Mouse (Mus musculus): ENCODE measurements around the gene Adamts2. TPM values are rescaled to one million over a fixed set of nuclear protein-coding genes. Genes with fewer than 3 reads are reported as not detected.

Gene Adamts2
- polyA plus RNA-seq, 1 experiment: 2.9 TPM

DNA sequence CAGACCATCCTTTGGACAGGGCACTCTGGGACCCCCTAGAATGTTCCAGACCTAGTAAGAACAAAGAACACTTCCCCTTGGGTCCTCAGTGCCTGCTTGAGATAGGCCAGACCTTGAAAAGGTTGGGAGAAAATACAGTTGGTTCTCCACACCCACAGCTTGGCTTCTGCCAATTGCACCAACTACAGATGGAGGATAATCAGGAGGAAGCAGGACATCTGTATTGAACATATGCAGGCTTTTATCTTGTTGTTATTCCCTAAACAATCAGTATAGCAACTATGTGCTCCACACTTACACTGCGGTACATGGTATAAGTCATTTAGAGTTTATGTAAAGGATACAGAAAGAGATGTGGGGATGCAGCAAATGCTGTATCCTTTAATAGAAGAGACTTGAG, 169.1 kb downstream of the Adamts2 start:
- TF ChIP-seq CTCF (IDR thresholded peaks at IDR 0.05; ENCODE audit: control insufficient read depth, insufficient read depth, insufficient read length) (no peak), MYOD1 (IDR thresholded peaks at IDR 0.05; ENCODE audit: control insufficient read depth, insufficient read length, low read depth) (no peak), FOSL1 (IDR thresholded peaks at IDR 0.05; ENCODE audit: insufficient read depth, low read length, poor library complexity, severe bottlenecking) (no peak), MYOG (IDR thresholded peaks at IDR 0.05; ENCODE audit: control insufficient read depth, extremely low read depth, insufficient read length) (no peak), CEBPB (IDR thresholded peaks at IDR 0.05; ENCODE audit: low read depth) (no peak), MAX (IDR thresholded peaks at IDR 0.05) (no peak), USF1 (IDR thresholded peaks at IDR 0.05; ENCODE audit: low read depth) (no peak)
- Histone ChIP-seq H3K4me3 (ENCODE audit: insufficient read depth, poor library complexity, severe bottlenecking) (no peak overlapping the region), H3K27me3 (ENCODE audit: control insufficient read depth, insufficient read depth, insufficient read length) (no peaks in the 10 kb centered on the region), H3K79me3 (ENCODE audit: low read depth) (no peaks in the 10 kb centered on the region), H3K36me3 (ENCODE audit: control insufficient read depth, insufficient read depth) (no peaks in the 10 kb centered on the region), H3K79me2 (ENCODE audit: control insufficient read depth, insufficient read depth) (no peaks in the 10 kb centered on the region), H3ac (ENCODE audit: control insufficient read depth, insufficient read length, low read depth) (no peak overlapping the region)

DNA sequence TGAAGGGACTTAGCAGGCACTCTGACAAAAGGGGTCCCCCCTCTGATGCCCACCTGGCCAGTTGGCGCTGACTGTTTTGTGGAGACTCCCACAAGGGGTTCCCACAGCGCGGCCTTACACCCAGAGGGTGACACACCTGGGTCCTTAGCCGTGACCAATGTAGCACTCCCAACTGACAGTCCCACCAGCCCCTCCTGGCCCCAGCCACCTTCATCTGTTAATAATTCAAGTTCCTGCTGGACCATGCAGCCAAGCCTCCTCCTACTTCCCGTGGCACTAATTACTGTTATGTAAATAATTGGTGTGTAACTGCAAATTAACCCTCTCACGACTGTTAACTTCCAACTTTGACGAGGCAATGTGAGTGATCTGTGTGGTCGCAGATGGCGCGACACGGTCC, 195.8 kb downstream of the Adamts2 start:
- Histone ChIP-seq H3ac (ENCODE audit: control insufficient read depth, insufficient read length, low read depth) (no peak overlapping the region), H3K27me3 (ENCODE audit: control insufficient read depth, insufficient read depth, insufficient read length) (no peaks in the 10 kb centered on the region), H3K4me3 (ENCODE audit: insufficient read depth, poor library complexity, severe bottlenecking) (no peak overlapping the region), H3K79me2 (ENCODE audit: control insufficient read depth, insufficient read depth) (no peaks in the 10 kb centered on the region), H3K36me3 (ENCODE audit: control insufficient read depth, insufficient read depth) (no peaks in the 10 kb centered on the region), H3K79me3 (ENCODE audit: low read depth) (no peaks in the 10 kb centered on the region)
- TF ChIP-seq MYOD1 (IDR thresholded peaks at IDR 0.05; ENCODE audit: control insufficient read depth, insufficient read length, low read depth) (no peak), USF1 (IDR thresholded peaks at IDR 0.05; ENCODE audit: low read depth) (no peak), CTCF (IDR thresholded peaks at IDR 0.05; ENCODE audit: control insufficient read depth, insufficient read depth, insufficient read length) (no peak), CEBPB (IDR thresholded peaks at IDR 0.05; ENCODE audit: low read depth) (no peak), MAX (IDR thresholded peaks at IDR 0.05) (no peak), MYOG (IDR thresholded peaks at IDR 0.05; ENCODE audit: control insufficient read depth, extremely low read depth, insufficient read length) (no peak), FOSL1 (IDR thresholded peaks at IDR 0.05; ENCODE audit: insufficient read depth, low read length, poor library complexity, severe bottlenecking) (no peak)

DNA sequence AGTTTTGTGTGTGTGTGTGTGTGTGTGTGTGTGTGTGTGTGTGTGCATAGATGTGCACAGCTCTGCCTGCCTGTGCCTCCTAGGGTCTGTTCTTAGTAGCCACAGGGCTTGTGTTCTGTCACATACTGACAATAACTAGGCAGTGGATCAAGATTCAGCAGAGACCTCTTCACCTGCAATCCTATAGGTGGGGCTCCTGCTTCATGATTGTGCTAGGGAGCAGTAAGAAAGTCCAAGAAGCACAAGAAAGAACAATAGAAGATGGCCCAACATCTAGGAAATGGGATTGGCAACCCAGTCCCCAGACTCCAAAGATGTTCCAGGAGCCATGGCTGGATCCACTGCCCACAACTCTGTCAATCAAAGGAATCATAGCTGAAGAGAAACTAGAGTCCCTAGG, 197.0 kb downstream of the Adamts2 start:
- no peaks in the 10 kb centered on the region for H3K79me2 ChIP-seq (ENCODE audit: control insufficient read depth, insufficient read depth)
- no peak overlapping the region for H3ac ChIP-seq (ENCODE audit: control insufficient read depth, insufficient read length, low read depth)
- H3K79me3 ChIP-seq (ENCODE audit: low read depth): no peaks in the 10 kb centered on the region
- H3K4me3 ChIP-seq (ENCODE audit: insufficient read depth, poor library complexity, severe bottlenecking): no peak overlapping the region
- no peaks in the 10 kb centered on the region for H3K36me3 ChIP-seq (ENCODE audit: control insufficient read depth, insufficient read depth)
- H3K27me3 ChIP-seq (ENCODE audit: control insufficient read depth, insufficient read depth, insufficient read length): no peaks in the 10 kb centered on the region
- TF ChIP-seq USF1 (IDR thresholded peaks at IDR 0.05; ENCODE audit: low read depth) (no peak), FOSL1 (IDR thresholded peaks at IDR 0.05; ENCODE audit: insufficient read depth, low read length, poor library complexity, severe bottlenecking) (no peak), CEBPB (IDR thresholded peaks at IDR 0.05; ENCODE audit: low read depth) (no peak), CTCF (IDR thresholded peaks at IDR 0.05; ENCODE audit: control insufficient read depth, insufficient read depth, insufficient read length) (no peak)

DNA sequence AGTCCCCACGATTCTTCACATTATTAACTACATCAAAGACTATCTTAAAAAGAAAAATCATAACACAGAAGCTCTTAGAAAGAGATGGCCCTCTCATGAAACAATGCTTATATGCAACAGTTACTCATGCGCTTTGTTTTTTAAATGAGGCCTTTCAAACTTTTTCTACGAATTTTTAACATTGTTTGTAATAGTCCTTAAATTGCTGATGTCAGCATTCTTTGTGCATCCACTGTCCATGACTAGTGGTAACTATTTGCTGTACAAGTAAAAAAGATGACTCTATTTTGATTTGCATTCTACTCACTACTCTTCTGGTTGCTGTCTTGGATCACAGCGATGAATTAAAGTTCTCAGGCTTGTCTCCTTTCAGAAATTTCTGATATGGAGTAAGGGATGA, 212.3 kb downstream of the Adamts2 start:
- H3K36me3 ChIP-seq (ENCODE audit: control insufficient read depth, insufficient read depth): no peaks in the 10 kb centered on the region
- H3ac ChIP-seq (ENCODE audit: control insufficient read depth, insufficient read length, low read depth): no peak overlapping the region
- H3K4me3 ChIP-seq (ENCODE audit: insufficient read depth, poor library complexity, severe bottlenecking): no peak overlapping the region
- H3K27me3 ChIP-seq (ENCODE audit: control insufficient read depth, insufficient read depth, insufficient read length): no peaks in the 10 kb centered on the region
- H3K79me2 ChIP-seq (ENCODE audit: control insufficient read depth, insufficient read depth): no peaks in the 10 kb centered on the region
- H3K79me3 ChIP-seq (ENCODE audit: low read depth): no peaks in the 10 kb centered on the region
- TF ChIP-seq CEBPB (IDR thresholded peaks at IDR 0.05; ENCODE audit: low read depth): no peak
- no peak for TF ChIP-seq MYOG (IDR thresholded peaks at IDR 0.05; ENCODE audit: control insufficient read depth, extremely low read depth, insufficient read length)
- TF ChIP-seq CTCF (IDR thresholded peaks at IDR 0.05; ENCODE audit: control insufficient read depth, insufficient read depth, insufficient read length): no peak
- no peak for TF ChIP-seq MYOD1 (IDR thresholded peaks at IDR 0.05; ENCODE audit: control insufficient read depth, insufficient read length, low read depth)
- no peak for TF ChIP-seq USF1 (IDR thresholded peaks at IDR 0.05; ENCODE audit: low read depth)
- no peak for TF ChIP-seq MAX (IDR thresholded peaks at IDR 0.05)
- TF ChIP-seq FOSL1 (IDR thresholded peaks at IDR 0.05; ENCODE audit: insufficient read depth, low read length, poor library complexity, severe bottlenecking): no peak

DNA sequence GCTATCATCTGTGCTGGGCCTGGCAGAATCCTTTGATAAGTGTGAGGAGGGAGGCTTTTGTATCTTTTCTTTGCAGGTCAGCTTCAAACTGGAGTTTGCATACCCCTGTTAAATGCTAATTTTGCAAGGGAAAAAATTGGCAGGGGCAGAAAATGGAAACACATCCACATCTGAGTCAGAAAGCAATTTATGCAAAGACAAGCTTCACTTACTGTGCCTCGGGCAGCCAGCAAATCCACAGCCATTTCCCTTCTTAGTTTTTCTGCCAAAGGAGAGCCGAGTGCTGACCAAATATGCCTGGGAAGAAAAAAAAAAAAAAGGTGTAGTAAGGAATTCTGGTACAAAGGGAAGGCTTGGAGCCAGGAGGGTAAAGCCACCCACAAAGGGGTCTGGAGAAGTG, 224.3 kb downstream of the Adamts2 start:
- no peak overlapping the region for H3K4me3 ChIP-seq (ENCODE audit: insufficient read depth, poor library complexity, severe bottlenecking)
- H3K27me3 ChIP-seq (ENCODE audit: control insufficient read depth, insufficient read depth, insufficient read length): no peaks in the 10 kb centered on the region
- H3ac ChIP-seq (ENCODE audit: control insufficient read depth, insufficient read length, low read depth): no peak overlapping the region
- no peak for TF ChIP-seq MYOG (IDR thresholded peaks at IDR 0.05; ENCODE audit: control insufficient read depth, extremely low read depth, insufficient read length)
- TF ChIP-seq FOSL1 (IDR thresholded peaks at IDR 0.05; ENCODE audit: insufficient read depth, low read length, poor library complexity, severe bottlenecking): no peak
- no peak for TF ChIP-seq MYOD1 (IDR thresholded peaks at IDR 0.05; ENCODE audit: control insufficient read depth, insufficient read length, low read depth)
- no peak for TF ChIP-seq CTCF (IDR thresholded peaks at IDR 0.05; ENCODE audit: control insufficient read depth, insufficient read depth, insufficient read length)
- TF ChIP-seq MAX (IDR thresholded peaks at IDR 0.05): no peak
- TF ChIP-seq CEBPB (IDR thresholded peaks at IDR 0.05; ENCODE audit: low read depth): no peak
- no peak for TF ChIP-seq USF1 (IDR thresholded peaks at IDR 0.05; ENCODE audit: low read depth)
- no peaks in the 10 kb centered on the region for H3K79me2 ChIP-seq (ENCODE audit: control insufficient read depth, insufficient read depth)
- H3K36me3 ChIP-seq (ENCODE audit: control insufficient read depth, insufficient read depth): no peaks in the 10 kb centered on the region
- H3K79me3 ChIP-seq (ENCODE audit: low read depth): no peaks in the 10 kb centered on the region

Measured in C2C12 (cell line).